Mouse (Mus musculus) heart, postnatal 0 days (tissue): ENCODE measurements around the gene Elavl1.

ENCODE experiments used
- CTCF ChIP-seq: IDR thresholded peaks from 2 replicates; pipeline ENCODE4 v1.5.1; 2016; ENCODE audit warnings: antibody characterized with exemption, control low read depth, low read depth
- EP300 ChIP-seq: IDR thresholded peaks from 2 replicates; pipeline ENCODE4 v1.6.1; 2016; ENCODE audit warnings: antibody characterized with exemption, low read depth

GRCm38 (mm10) chr8:4245061-4245460 lies 80.2 kb downstream of the Elavl1 start:
- TF ChIP-seq EP300: no peak
- no peak for TF ChIP-seq CTCF
